Mouse (Mus musculus): ENCODE data around the gene Nr1h4.

Nr1h4 gene

DNA sequence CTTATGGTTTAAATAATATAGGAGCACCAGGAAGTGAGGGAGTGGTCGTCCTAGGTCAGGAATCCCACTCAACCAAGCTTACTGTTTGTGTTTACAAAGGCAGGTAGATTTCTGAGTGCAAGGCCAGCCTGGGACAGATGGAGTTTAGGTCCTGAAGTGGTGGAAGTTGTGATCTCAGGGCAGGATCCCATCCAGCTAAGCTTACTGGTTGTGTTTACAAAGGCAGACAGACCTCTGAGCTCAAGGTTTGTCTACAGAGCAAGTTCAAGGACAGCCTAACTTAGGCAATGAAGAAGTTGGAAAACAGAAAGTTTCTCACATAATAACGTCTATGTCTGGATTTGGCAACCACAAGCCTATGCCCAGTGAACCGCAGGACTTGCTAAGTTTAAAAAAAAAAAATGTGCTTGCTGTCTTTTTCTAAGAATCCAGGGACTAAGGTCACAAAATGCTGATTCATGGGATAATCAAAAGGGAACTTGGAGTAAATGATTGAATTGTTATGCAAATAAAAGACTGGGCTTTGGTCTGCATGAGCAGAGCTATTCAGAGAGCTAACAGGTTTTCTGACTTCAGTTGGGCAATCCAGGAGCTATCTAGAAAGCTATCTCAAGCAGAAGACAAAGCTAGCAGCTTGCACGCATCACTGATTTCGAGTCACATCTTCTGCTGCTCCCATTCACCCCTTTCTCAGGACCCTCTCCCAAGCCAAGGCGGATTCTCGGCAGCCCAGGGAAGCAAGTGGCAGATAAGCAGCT is 62.6 kb downstream of the Nr1h4 start:
- DNase-seq: no peak

DNA sequence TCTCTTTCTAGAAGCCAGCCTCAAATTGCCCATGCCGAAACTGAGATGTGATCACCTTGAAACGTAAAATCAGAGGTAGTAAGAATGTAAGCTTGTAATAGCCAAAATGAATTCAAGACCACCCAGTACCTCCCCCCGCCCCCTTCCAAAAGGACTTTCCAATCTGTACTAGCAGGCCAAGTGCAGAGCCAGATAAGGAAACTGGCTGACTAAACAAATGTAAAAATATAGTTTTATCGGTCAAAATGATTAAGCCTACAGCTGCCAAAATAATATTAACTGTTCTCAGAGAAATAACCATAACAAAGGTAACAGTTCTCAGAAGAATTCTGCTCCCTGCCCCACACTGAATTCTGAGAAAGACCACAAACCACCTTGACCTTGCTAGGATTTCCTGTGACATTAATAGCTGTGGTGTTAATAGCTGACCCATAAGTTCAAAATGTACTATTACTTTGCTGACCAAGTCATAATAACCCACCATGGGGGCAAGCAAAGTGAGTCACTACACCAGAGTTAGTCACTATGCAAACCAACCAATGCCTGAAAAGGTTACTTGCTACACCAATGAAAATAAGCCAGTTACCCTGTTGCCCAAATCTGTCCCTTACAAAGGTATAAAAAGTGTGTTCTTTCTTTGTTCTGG is 68.5 kb downstream of the Nr1h4 start:
- DNase-seq: no peak

DNA sequence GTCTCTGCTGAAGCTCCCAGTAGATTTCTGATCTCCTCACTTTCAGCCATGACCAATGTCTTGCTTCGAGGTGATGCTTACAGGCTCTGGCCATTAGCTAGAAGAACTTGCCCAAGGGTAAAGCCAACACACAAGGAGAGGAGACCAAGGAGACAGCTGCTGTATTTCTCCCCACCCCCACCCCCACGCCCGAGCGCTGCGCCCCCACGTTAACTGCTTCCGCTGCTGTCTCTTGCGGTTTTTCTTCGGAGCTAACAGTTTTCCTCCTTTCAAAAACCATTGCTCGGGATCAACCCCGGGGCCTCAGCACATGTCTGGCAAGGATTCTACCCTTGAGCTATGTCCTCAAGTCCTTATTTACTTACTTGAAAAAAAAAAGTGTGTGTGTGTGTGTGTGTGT is 70.5 kb downstream of the Nr1h4 start:
- DNase-seq: no peak

DNA sequence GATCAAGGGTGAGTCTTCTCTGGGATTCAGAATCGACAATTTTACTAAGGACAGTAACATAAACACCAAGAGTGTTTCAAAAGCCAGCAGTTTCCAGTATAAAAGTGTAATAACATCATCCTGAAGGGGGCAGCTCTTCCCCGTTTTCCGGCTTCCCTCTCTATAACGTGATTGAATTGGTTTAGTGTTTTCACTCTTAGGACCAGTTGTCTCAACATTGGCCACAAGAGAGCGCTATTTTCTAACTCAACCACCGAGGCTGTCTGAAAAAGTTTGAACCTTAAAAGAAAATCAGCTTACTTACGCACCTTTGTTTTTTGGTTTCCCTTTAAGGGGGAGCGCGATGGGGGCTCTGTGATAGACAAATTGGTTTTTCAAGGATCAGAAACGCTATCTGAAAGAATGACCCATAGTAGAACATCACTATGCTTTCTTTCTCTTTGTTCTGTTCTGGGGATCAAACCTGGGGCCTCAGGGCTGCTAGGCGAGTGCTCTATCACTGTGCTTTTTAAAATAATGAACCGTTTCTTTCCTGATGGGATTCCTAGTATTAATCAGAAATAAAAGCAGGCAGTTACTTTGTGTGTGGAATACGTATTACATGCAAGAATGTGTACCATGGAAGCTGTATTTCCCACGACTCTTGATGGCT is 71.4 kb downstream of the Nr1h4 start:
- DNase-seq: peak; percentile 87 to 88

DNA sequence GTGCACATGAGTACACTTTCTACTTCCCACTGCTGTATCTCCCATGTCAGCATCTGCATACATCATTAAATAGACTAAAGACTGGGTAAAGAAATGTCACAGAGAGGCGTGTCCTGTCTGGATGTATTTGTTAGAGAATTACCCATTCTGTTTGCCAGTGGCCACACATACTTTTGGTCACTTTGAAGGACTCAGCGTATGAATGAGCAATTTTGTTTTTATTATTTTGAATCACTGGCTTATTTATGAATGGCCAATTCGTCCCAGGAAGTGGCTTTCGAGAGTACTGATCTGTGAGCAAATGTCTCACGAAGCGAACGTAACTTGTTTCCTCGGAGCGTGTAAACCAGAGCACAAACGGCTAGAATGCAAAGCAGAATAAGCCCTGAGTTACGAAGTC is 72.4 kb downstream of the Nr1h4 start:
- DNase-seq: no peak

DNA sequence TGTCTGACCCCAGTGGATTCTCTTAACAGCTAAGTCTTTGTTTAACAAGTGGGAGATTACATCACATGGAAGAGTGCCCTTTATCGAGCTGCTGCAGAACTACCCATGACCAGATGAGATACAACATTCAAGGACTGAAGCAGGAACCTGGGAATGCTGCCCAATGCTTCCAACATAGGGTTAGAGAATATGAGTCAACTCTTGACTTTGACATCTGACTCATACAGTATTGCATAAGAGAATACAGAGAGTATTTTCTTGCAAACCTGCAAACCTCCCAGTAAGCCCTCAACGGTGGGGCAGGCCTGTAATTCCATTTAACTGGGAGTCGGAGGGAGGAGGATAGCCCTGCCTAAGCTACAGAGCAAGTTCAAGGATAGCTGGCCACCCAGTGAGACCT is 74.6 kb downstream of the Nr1h4 start:
- no peak for DNase-seq

DNA sequence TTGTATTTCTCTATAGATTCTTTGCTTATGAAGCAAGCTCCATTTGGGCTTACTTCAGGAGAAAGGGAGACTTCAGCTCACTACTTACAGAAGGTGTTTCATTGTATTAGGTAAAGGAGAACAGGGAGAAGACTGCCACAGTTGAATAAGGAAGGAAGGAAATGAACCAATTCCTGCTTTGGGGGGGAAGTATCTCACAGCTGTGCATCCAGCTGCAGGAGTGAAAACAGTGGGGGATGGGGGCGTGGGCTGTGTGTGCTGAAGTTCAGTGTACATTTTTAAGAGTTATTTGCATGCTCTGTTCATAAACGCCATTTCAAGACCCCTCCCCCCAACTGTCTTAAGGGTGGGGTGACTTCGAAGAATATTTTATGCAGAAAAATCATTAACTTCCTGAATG is 79.6 kb downstream of the Nr1h4 start:
- no peak for DNase-seq

DNA sequence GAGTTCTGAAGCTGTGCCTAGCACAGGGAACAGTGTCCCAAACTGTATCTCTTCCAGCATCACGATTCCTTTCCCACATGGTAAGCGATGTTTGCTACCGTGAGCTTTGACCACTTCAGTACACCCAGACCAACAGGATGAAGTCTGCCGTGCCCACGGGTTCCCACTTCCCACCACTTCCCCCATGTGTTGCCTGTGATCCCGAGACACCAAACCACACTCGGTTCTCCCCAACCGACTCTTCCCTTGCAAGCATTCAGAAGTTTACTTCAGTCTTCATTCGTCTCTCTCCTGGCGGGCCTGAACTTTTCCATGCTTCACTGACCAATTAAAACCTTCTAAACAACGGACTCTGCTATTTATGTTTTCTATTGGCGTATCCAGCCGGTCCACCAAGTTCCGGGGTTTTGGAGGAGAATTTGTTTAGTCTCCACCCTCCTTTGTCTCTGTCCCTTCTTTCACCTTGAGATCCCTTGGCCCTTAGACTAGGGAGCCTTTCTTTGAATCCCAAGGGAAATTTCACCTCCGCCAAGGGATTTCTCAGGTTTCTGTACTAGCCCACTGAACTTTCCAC is 80.2 kb downstream of the Nr1h4 start:
- no peak for DNase-seq

DNA sequence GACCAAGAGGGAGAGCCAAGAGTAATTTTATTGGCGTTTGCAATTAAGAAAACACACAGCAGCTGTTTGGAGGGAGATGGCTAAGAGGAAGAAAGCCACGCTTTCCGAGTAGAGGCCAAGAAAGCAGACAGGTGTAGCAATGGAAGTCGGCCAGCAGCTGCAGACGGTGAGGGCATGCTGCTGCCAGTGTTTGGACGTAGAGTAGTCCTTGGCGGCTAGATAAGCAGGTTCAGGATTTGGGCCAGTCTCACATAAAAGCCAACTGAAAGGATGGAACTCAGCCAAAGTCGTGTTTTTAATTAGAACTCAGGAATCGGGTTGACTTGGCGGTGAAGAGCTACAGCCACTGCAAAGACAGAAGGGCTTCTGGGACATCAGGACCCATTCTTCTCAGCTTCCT is 83.0 kb downstream of the Nr1h4 start:
- DNase-seq: peak; percentile 78 to 81

DNA sequence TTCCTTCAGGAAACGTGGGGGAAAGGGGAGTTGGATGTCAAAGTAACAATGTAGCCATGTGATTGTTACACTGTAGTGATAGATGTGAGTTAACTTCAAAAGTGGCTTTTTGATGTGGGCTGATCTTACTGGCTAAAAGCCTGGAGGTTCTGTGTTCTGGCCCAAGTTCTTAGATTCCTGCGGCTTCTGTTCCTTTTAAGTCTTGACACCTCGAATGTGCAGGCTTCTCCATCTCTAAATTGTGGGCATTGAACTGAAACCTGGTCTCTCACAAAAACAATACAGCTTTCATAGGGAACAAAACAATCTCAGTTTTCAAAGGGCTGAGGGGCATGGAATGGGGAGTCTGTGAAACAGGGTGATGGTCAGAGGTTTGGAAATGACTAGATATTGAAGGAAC is 89.0 kb downstream of the Nr1h4 start:
- DNase-seq: no peak

DNA sequence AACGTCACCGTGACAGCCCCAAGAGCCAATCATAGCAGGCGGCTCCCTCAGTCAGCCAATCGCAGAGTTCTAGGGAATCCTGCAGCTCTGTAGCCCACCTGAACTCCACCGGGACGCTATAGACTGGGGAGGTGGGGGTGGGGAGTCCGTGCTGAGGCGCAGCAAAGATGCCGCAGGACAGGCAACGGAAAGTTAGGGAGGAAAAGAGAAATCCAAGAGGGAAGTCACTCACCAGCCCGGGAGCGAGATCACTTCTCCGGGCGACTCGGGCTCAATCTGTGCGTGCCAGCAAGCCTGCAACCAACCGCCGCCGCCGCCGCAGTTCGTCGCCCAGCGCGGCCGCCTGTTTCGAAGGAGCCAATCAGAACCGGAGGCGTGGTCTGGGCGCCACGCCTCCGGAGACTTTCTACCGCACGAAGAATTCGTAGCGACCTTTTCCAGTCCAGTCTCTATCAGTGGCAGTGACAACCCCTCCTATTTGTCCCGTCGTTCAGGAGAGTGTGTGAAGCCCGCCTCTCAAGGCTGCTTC is 89.7 kb downstream of the Nr1h4 start, which contains the start of gene Gas2l3:
Gas2l3 (minus strand) TSS at position 345 of the 529 bp plus-strand sequence.
- peak; percentile 87 to 88 for DNase-seq

DNA sequence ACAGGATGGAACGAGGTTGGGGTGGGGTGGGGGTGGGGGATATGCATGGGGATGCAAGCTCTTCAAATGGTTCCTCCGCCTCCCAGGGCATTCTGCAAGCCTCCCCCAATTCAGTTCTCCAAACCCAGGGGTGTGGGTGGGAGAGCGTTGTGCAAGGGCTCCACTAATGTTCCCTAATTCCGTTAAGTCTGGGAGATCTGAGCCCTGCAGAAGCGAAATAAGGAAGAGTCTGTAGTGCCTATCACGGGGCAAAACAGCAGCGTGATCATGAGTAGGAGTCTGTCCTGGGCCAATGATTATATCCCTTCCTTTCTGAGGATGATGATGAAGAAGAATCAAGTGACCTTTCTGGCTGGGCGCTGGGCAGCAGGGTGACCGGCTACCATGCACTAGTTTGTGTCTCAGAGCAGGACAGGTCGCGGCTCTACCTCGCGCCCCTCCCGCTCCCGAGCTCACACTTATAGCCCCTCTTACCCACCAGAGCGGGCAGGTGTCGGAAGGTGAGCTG is 90.2 kb downstream of the Nr1h4 start:
- no peak for DNase-seq

DNA sequence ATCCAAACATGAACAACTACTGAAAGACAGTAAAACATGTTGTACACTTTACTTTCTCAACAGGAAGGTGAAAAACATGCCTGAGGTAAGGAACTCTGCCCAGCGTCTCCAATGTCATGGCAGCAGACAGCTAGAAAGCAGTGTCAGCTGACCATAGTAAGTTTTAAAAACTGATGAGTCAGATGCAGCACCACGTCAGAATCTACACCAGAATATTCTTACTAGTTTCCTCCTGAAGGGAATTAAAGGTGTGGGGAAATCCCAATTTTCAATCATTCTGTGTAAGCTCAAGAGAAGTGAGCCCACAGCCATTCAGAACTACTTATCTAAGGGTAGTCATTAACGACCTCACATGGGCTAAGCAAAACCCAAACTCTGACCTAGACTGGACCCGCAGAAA is 90.7 kb downstream of the Nr1h4 start:
- no peak for DNase-seq

DNA sequence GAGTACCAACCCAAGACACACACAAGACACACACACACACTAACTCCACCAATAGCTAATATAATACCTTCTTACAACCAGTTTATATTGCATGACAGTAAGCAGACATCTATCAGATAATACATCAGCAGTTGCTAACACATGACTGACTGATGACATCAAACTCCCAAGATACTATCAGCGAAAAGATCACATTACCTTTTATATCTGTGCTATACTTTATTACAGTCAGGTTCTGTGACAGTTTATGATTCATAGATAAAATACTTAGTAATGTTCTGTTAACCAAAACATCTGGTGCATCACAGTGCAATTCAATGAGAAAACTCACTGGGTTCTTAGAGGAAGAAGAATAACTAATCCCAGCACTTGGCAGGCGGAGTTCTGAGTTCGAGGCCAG is 91.4 kb downstream of the Nr1h4 start:
- DNase-seq: no peak

DNA sequence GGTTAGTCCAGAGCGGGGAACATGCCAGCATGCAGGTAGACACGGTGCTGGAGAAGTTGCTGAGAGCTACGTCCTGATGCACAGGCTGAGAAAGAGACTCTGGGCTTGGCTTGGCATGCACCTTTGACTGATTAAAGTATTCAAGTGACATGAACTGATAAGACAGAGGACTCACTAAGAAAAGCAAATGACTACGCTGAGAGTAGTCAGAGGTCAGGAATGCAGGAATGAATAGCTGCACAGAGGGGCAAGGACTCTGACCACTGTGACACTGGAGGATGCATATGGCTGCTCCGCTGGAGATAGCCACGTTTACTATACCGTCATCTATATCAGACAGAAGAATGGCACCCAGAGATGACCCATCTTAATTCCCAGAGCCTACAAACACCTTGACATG is 94.0 kb downstream of the Nr1h4 start:
- no peak for DNase-seq

DNA sequence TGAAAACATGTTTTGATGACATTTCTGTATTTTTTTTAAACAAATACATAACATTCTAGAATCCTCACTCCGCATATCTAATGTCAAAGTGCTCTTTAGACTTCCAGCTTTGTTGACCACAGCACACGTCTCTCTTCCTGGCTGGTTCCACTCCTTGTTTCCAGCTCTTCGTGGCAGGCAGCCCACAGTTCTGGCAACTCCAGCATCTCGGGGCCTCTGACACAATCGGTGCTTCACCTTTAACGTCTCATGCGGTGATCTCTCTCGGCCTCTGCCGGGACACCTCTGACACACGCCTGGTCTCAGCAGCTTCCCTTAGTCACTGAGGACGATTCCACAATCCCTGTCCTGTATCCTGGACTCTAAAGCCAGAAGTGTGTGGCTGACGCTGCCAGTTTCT is 95.4 kb downstream of the Nr1h4 start:
- peak; percentile 50 to 51 for DNase-seq

DNA sequence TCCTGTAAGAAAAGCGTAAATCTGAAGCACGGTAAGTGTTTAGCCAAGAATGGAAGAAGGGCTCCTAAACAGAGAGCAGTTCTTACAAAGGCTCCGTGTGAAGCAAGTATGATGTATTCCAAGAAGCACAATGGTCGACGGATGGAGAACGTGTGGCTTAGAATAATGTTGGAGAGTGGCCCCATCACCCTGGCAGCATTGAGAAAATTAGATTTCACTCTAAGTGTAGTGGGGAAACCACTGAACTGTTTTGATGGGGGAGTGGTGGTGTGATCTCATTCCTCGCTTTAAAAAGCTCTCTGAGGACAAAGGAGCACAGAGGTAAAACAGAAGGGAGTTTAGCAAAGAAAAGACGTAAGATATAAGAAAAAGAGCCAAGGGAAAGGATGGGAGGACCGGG is 95.9 kb downstream of the Nr1h4 start:
- no peak for DNase-seq

DNA sequence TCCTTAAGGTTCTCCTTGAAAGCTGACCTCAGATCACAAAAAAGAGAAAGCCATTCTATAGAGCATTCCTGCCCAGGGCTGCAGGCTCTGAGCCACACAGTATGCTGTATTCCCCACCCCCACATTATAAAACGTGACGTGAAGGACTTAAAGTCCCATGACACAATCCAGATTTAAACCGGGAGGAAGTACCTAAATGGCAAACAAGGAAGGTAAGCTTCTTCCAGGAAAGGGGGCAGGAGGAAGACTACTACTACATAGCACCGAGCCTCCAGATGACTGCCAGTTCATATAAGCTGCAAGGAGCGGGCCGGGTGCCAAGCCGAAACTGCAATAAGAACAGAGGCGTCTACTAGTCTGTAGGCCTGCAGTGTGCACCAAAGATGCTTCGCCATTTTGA is 97.5 kb downstream of the Nr1h4 start:
- DNase-seq: peak in 1 of 2 experiments; percentile 21

DNA sequence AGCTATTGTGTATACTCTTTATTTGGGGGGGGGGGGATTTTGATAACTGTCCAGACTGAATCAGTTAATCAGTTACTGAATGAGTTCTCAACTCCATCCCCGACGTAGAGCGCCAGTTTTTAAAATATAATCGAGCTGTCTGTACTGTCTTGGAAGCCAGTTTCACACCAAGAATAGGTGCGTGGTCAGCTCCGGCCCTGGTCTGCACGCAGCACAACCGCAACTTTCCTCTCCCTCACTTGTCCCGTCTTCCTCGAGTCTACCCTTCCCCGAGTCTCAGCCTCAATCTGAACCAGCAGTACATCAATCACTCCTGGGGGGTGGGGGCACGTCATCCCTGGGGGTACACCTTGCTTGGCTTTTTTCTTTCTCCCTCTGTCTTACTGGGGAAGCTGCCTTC is 98.0 kb downstream of the Nr1h4 start:
- DNase-seq: no peak

DNA sequence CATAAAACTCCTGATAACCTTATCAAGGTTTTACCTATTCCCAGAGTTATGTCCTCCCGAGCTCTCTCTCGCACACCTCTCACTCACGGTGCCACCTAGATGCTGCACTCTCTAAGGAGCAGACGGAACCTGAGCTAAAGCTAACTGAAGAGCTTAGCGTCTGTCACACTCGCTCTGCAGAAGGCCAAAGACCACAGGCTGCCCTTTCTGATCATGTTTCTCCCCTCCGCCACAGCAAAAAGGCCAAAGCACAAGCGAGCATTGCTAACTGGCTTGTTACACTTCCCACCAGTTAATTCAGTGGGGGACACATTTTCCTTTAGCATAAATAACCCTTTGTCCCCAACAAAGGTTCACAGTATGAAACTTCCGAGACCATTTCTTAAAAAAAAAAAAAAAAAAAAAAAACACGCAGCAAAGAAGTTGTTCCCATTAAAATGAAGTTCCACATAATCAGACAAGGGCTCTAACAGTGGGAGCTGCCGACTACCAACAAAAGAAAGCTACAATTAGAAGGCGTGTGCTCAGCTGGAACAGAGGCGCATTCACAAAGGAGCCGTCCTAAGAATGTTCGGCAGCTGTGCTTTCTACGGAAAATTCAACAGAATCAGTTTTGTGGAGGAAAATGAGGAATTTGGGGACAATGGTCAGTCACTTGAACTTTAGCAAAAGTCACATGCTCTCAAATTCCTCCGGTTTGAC is 98.7 kb downstream of the Nr1h4 start:
- no peak for DNase-seq

DNA sequence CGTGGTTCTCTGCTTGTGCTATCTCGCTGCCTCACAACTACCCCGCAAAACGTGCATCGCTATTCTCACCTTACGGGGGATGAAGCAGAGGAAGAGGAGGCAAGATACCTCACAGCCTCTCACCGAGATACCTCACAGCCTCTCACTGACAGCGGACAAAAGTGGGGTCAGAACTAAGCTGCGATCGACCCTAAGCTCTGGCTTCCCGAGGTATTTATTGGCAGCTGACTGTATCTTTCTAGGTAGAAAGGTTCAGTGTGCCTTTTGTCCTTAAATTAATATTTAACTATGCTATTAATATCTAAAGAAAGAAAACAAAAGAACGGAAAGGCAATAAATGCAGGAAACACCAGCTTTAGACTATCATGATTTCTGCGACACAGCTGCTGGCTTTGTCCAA is 100.6 kb downstream of the Nr1h4 start:
- DNase-seq: no peak

DNA sequence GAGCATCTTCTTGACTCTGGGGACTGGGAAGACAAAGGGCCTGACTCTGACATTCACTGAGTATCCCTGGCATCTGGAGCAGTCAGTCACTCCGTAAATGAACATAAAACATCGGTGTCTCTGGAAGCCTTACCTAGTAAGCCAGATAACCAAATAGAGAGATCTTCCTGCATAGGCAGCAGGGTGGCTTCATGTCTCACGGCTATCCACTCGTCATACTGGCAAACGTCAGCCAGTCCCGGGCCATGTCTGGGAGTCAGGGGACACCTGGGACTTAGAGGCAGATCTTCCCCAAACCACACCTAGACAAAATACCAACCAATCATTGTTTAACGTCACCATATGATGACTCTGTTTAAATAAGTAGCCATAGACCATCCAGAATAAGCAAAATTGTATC is 102.6 kb downstream of the Nr1h4 start:
- no peak for DNase-seq
